Mouse (Mus musculus) heart, embryonic 14.5 days (tissue): ENCODE results near the gene Eif3k. TPM values are rescaled to one million over a fixed set of nuclear protein-coding genes. Genes with fewer than 3 reads are reported as not detected.

ENCODE experiments used
- ATAC-seq: fragments of 200-750 bp; cut with Nextera tagmentation; 2 replicates; pipeline ENCODE4 v1.8.0; 2017; ENCODE audit warnings: low read depth, moderate TSS enrichment; ENCODE audit not compliant: insufficient number of reproducible peaks, insufficient read depth, low FRiP score
- H3K27ac ChIP-seq, 2 experiments: fragments of 200-500 bp in 1 of 2; fragments of 300-500 bp in 1 of 2; sonication (generic) in 1 of 2; replicated peaks in 1 of 2; 2 replicates each; pipeline ENCODE4 v1.5.1; 2012 to 2014; ENCODE audit warnings: low read depth in 2 of 2, low read length in 2 of 2, control low read depth in 1 of 2, mild to moderate bottlenecking in 1 of 2, mixed read lengths in 1 of 2; ENCODE audit not compliant: control insufficient read depth in 1 of 2, insufficient read depth in 1 of 2
- H3K27me3 ChIP-seq: fragments of 300-500 bp; sonication (generic); 2 replicates; pipeline ENCODE4 v1.6.1; 2014; ENCODE audit warnings: mild to moderate bottlenecking, low read length, control low read depth; ENCODE audit not compliant: control insufficient read depth, insufficient read depth
- H3K36me3 ChIP-seq: fragments of 300-500 bp; sonication (generic); 2 replicates; pipeline ENCODE4 v1.6.1; 2014; ENCODE audit warnings: mild to moderate bottlenecking, control low read depth, low read length, mixed read lengths; ENCODE audit not compliant: control insufficient read depth, insufficient read depth
- H3K4me1 ChIP-seq, 2 experiments: fragments of 200-500 bp in 1 of 2; fragments of 300-500 bp in 1 of 2; sonication (generic) in 1 of 2; 2 replicates each; pipeline ENCODE4 v1.6.1; 2012 to 2014; ENCODE audit warnings: low read length in 2 of 2, control low read depth in 1 of 2, mixed read lengths in 1 of 2; ENCODE audit not compliant: control insufficient read depth in 2 of 2, insufficient read depth in 2 of 2
- H3K4me2 ChIP-seq: fragments of 300-500 bp; sonication (generic); 2 replicates; pipeline ENCODE4 v1.6.1; 2014; ENCODE audit warnings: mild to moderate bottlenecking, low read length
- H3K4me3 ChIP-seq, 2 experiments: fragments of 200-500 bp in 1 of 2; fragments of 300-500 bp in 1 of 2; sonication (generic) in 1 of 2; 2 replicates each; pipeline ENCODE4 v1.5.1; 2012 to 2014; ENCODE audit warnings: low read length in 2 of 2, mild to moderate bottlenecking in 2 of 2, control low read depth in 1 of 2, low read depth in 1 of 2, moderate library complexity in 1 of 2; ENCODE audit not compliant: control insufficient read depth in 1 of 2, insufficient read depth in 1 of 2
- H3K9ac ChIP-seq: fragments of 300-500 bp; sonication (generic); 2 replicates; pipeline ENCODE4 v1.6.1; 2014; ENCODE audit warnings: mild to moderate bottlenecking, low read length
- H3K9me3 ChIP-seq: fragments of 300-500 bp; sonication (generic); 2 replicates; pipeline ENCODE4 v1.6.1; 2016; ENCODE audit warnings: low read length, control low read depth; ENCODE audit not compliant: control insufficient read depth
- WGBS: fragments of 180-500 bp; shearing (Covaris S2); extraction: QIAGEN DNeasy Blood & Tissue Kit; methylation state at CpG from one replicate; pipeline ENCODE4 v1.1.7; 2014; 5-methylcytosine and 5-hydroxymethylcytosine counted together
- polyA plus RNA-seq: library from polyadenylated mRNA; unstranded; fragments of >200 nt; fragmentation: Nextera tagmentation; extraction: Ambion mirVana; gene quantifications from 2 replicates; pipeline ENCODE4 v1.2.1, GENCODE M21; 2014

Eif3k gene
- polyA plus RNA-seq, 1 experiment from 2014 or later: 319 TPM

DNA sequence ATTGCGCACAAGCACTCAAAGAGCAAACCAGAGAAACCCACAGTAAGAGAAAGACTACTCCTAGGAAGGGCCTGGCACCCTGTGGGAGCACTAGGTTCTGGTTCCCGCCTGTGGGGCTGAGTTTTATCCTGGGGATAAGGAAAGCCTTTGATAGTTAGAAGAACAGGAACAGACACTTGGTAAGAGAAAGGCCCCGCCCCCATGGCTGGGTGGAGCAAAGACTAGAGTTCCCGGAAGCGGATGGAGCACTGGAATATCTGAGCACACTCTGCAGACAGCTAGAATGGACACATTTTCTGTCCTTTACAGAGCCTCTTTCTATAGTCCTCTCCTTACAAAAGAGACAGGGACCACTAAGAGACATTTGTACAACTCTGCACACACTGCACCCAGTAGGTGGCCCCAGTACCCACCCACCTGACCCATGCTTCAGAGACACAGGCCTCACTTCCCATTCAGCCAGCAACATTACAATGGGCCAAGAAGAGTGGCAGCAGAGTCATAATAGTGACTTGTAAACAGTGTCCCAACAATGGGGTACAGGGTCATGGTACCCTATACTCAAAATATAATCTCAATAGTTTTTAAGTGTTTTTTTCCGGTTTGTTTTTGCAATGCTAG lies 49.1 kb downstream of the Eif3k start:
- H3K4me3 ChIP-seq: no peak overlapping the region
- no peak for ATAC-seq
- 53% methylated on average over 6 of the region's 6 CpGs for WGBS
- peaks cover 39 to 66% of the 10 kb centered on the region in 2 experiments for H3K4me1 ChIP-seq
- no peak overlapping the region for H3K9ac ChIP-seq
- no peaks in the 10 kb centered on the region for H3K9me3 ChIP-seq
- H3K36me3 ChIP-seq: peaks cover 20% of the 10 kb centered on the region; the same call in 1 of the 2 replicates
- peak overlapping the region; percentile 21 to 46; a peak in 1 of 4 replicates for H3K27ac ChIP-seq
- no peaks in the 10 kb centered on the region for H3K27me3 ChIP-seq
- no peak overlapping the region for H3K4me2 ChIP-seq

DNA sequence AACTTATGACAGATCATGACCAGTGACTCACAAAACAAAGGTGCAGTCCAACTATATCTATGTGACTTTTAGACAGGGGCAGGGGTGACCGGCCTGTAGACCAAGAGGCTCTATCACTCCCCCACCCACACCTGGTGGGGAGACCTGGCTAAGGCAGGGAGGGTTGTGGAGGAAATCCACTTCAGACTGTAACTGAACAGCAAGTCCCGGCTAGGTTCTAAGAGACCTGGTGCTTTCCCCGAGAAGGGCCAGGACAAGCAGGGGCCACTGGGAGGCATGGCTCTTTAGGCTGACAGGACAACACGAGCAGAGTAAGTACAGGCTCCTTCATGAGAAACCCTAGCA lies 50.0 kb downstream of the Eif3k start:
- Histone ChIP-seq H3K9me3 (no peaks in the 10 kb centered on the region), H3K4me1 (peaks cover 37 to 61% of the 10 kb centered on the region in 2 experiments), H3K36me3 (peaks cover 12% of the 10 kb centered on the region; the same call in 1 of the 2 replicates), H3K9ac (peak overlapping the region; percentile 44; the same call in 1 of the 2 replicates), H3K4me2 (no peak overlapping the region), H3K27ac (peak overlapping the region; percentile 8 to 70; a peak in 3 of 4 replicates), H3K27me3 (no peaks in the 10 kb centered on the region), H3K4me3 (no peak overlapping the region)
- 63% methylated on average over 4 of the region's 4 CpGs for WGBS
- ATAC-seq: no peak

DNA sequence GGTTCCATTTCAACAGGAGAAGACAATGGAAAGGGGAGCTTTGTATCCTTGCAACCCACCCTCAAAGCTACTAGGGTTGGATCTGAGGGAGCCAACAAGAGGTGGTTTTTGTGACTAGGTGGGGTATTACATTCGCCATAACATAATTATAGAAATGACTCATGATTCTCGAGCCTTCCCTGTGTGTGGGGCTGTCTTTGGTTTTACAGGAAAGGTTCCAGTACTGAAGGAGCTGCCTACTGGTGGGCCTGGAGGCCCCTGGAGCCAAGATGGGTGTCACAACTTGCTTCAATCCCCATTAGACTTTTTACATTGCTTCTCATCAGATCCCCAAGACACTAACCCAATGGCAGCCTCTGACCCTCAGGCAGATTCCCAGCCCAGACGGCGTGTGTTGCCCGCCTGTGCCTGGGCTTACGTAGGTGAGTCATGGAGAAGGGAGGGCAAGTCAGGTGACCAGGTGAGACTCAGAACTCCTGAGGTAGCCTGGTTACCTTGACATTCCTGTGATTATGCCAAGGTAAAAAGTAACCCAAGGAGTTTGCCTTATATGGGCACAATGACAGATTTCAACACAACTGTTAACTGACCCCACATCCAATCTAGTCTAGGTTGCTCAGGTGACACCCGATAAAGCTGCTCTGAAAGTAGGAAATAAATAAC lies 50.5 kb downstream of the Eif3k start:
- Histone ChIP-seq H3K4me2 (no peak overlapping the region), H3K27ac (peak overlapping the region; percentile 59 to 70), H3K27me3 (no peaks in the 10 kb centered on the region), H3K9ac (peak overlapping the region; percentile 44), H3K4me3 (no peak overlapping the region), H3K36me3 (peaks cover 8% of the 10 kb centered on the region; the same call in 1 of the 2 replicates), H3K4me1 (peaks cover 36 to 61% of the 10 kb centered on the region in 2 experiments), H3K9me3 (no peaks in the 10 kb centered on the region)
- no peak for ATAC-seq
- WGBS: 78% methylated on average over 7 of the region's 7 CpGs

DNA sequence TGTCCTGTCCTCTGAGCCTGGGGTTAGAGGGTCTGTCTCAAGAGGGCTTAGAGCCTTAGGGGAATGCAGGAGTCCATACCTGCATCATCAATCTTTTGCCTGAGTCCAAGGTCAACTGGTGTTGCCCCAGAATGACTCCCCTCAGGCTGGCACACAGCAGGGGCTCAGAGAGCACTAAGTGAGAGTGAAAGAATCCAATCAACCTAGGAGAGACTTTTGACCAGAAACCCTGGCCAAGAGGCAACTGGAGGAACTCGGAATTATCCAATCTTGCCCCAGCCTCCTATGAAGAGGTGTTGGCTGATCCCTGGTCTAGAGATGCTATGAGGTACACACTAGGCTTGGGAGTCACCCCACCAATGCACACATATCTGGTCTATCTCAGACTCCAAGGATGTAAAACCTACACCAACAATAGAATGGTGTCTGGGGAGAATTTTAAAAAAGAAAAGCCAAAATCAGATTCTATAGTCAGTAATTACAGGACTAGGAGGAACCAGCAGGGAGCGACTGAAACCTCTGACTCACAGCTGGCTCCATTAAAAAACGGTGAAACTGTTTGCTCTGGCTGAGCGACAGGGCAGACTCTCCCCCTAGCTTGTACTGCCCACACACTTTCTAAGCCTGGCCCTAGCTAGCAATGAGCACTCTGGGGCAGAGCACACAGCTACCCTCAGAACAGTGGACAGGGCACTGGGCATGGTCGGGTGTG lies 51.2 kb downstream of the Eif3k start:
- peaks cover 8% of the 10 kb centered on the region; the same call in 1 of the 2 replicates for H3K36me3 ChIP-seq
- no peaks in the 10 kb centered on the region for H3K9me3 ChIP-seq
- H3K27ac ChIP-seq: peak overlapping the region; percentile 59 to 70
- H3K4me3 ChIP-seq: no peak overlapping the region
- ATAC-seq: no peak
- H3K4me2 ChIP-seq: no peak overlapping the region
- H3K27me3 ChIP-seq: no peaks in the 10 kb centered on the region
- WGBS: 37% methylated on average over 5 of the region's 5 CpGs
- peaks cover 39 to 63% of the 10 kb centered on the region in 2 experiments for H3K4me1 ChIP-seq
- H3K9ac ChIP-seq: peak overlapping the region; percentile 27

- no peaks in the 10 kb centered on the region for H3K9me3 ChIP-seq
- 46% methylated on average over 3 of the region's 3 CpGs for WGBS
These were observed 52.3 kb downstream of the Eif3k start for GRCm38 (mm10) chr7:28929381-28929780.

GRCm38 (mm10) chr7:28926172-28926571 lies 55.5 kb downstream of the Eif3k start:
- Histone ChIP-seq H3K4me3 (no peak overlapping the region), H3K27ac (peak overlapping the region; percentile 96 to 99), H3K9ac (peak overlapping the region; percentile 39), H3K27me3 (no peaks in the 10 kb centered on the region), H3K36me3 (peaks cover 7% of the 10 kb centered on the region; the same call in 1 of the 2 replicates), H3K9me3 (no peaks in the 10 kb centered on the region), H3K4me2 (no peak overlapping the region), H3K4me1 (peaks cover 67 to 80% of the 10 kb centered on the region in 2 experiments)
- no peak for ATAC-seq
- 29% methylated on average over 2 of the region's 2 CpGs for WGBS

More at GRCm38 (mm10) chr7:28929381-28929780, 52.3 kb downstream of the Eif3k start:
- no peak overlapping the region for H3K4me3 ChIP-seq
- H3K36me3 ChIP-seq: peaks cover 8% of the 10 kb centered on the region; the same call in 1 of the 2 replicates
- peaks cover 46 to 64% of the 10 kb centered on the region in 2 experiments for H3K4me1 ChIP-seq
- no peak overlapping the region for H3K4me2 ChIP-seq
- H3K27ac ChIP-seq: peak overlapping the region in 1 of 2 experiments; percentile 70; a peak in 1 of 4 replicates
- H3K9ac ChIP-seq: no peak overlapping the region
- H3K27me3 ChIP-seq: no peaks in the 10 kb centered on the region
- no peak for ATAC-seq

DNA sequence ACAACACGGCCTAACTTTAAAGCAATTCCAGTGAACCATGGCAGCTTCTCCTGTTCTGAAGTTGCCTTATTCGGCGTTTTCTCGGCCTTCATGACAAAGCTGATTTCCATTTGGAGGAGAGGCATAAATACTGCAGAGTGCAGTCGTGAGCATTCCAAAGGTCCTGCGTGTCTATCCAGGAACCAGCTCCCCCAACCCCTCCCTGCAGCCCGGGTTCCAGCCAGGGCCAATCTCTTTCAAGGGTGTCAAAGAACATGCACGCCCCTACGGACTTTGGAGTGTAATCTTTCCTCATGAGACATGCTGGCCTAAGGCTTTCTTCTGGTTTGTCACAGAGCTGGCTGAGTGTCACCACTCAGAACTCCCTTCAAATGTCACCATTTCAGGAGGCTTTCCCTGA lies 56.3 kb downstream of the Eif3k start:
- peaks cover 10% of the 10 kb centered on the region; the same call in 1 of the 2 replicates for H3K36me3 ChIP-seq
- 6% methylated on average over 9 of the region's 9 CpGs for WGBS
- H3K4me1 ChIP-seq: peaks cover 69 to 80% of the 10 kb centered on the region in 2 experiments
- peak overlapping the region; percentile 72 for H3K9ac ChIP-seq
- H3K4me2 ChIP-seq: peak overlapping the region; percentile 54
- H3K27me3 ChIP-seq: no peaks in the 10 kb centered on the region
- H3K27ac ChIP-seq: peak overlapping the region; percentile 96 to 99
- ATAC-seq: peak; percentile 74
- no peaks in the 10 kb centered on the region for H3K9me3 ChIP-seq
- no peak overlapping the region for H3K4me3 ChIP-seq
